Mouse (Mus musculus): ENCODE measurements around the gene Aldh16a1. TPM values are rescaled to one million over a fixed set of nuclear protein-coding genes. Genes with fewer than 3 reads are reported as not detected.
"Not testable (repeated sequence)": the region's sequence is repeated elsewhere in the genome, so short reads cannot be mapped to it uniquely, and the experiment has no call there.

The Aldh16a1 gene
- polyA plus RNA-seq, 1 experiment from 2014 or later = 88.6 TPM

GRCm38 (mm10) chr7:45161612-45162473 lies 7.5 kb upstream of the Aldh16a1 start:
- Histone ChIP-seq H3K27me3 (ENCODE audit: insufficient read depth, low read length) (peaks cover 41% of the 10 kb centered on the region), H3K36me3 (ENCODE audit: insufficient read depth, low read length) (peaks cover 20% of the 10 kb centered on the region), H3K4me2 (replicated peaks; ENCODE audit: low read depth, low read length) (peak overlapping the region; percentile 86), H3K4me3 (ENCODE audit: low read length) (peak overlapping the region; percentile 48), H3K9ac (replicated peaks; ENCODE audit: low read length) (peak overlapping the region; percentile 54; the same call in 1 of the 2 replicates), H3K27ac (ENCODE audit: low read length) (peak overlapping the region; percentile 1; the same call in 1 of the 2 replicates), H3K4me1 (ENCODE audit: insufficient read depth, low read length) (peaks cover 9% of the 10 kb centered on the region), H3K9me3 (ENCODE audit: low read length) (no peaks in the 10 kb centered on the region)
- WGBS = 4% methylated on average over 35 of the region's 35 CpGs
- ATAC-seq (ENCODE audit: low FRiP score, low TSS enrichment) = peak; percentile 94

- H3K4me2 ChIP-seq (replicated peaks; ENCODE audit: low read depth, low read length) = no peak overlapping the region
- ATAC-seq (ENCODE audit: low FRiP score, low TSS enrichment) = no peak
- peaks cover 9% of the 10 kb centered on the region for H3K4me1 ChIP-seq (ENCODE audit: insufficient read depth, low read length)
- peaks cover 32% of the 10 kb centered on the region for H3K27me3 ChIP-seq (ENCODE audit: insufficient read depth, low read length)
- WGBS = 86% methylated on average over 3 of the region's 3 CpGs
- H3K4me3 ChIP-seq (ENCODE audit: low read length) = no peak overlapping the region
- H3K27ac ChIP-seq (ENCODE audit: low read length) = no peak overlapping the region
- no peak overlapping the region for H3K9ac ChIP-seq (replicated peaks; ENCODE audit: low read length)
- H3K36me3 ChIP-seq (ENCODE audit: insufficient read depth, low read length) = peaks cover 22% of the 10 kb centered on the region
- no peaks in the 10 kb centered on the region for H3K9me3 ChIP-seq (ENCODE audit: low read length)
These were observed 6.5 kb upstream of the Aldh16a1 start for GRCm38 (mm10) chr7:45160866-45161265.

- Histone ChIP-seq H3K9ac (replicated peaks; ENCODE audit: low read length) (no peak overlapping the region), H3K27ac (ENCODE audit: low read length) (no peak overlapping the region), H3K9me3 (ENCODE audit: low read length) (no peaks in the 10 kb centered on the region), H3K4me1 (ENCODE audit: insufficient read depth, low read length) (peaks cover 9% of the 10 kb centered on the region), H3K36me3 (ENCODE audit: insufficient read depth, low read length) (peaks cover 22% of the 10 kb centered on the region), H3K4me3 (ENCODE audit: low read length) (no peak overlapping the region), H3K27me3 (ENCODE audit: insufficient read depth, low read length) (peaks cover 27% of the 10 kb centered on the region), H3K4me2 (replicated peaks; ENCODE audit: low read depth, low read length) (no peak overlapping the region)
- 93% methylated on average over 6 of the region's 6 CpGs for WGBS
- no peak for ATAC-seq (ENCODE audit: low FRiP score, low TSS enrichment)
These were observed 6.0 kb upstream of the Aldh16a1 start for GRCm38 (mm10) chr7:45160316-45160800.

GRCm38 (mm10) chr7:45158991-45159390 lies 4.6 kb upstream of the Aldh16a1 start:
- H3K9me3 ChIP-seq (ENCODE audit: low read length) = no peaks in the 10 kb centered on the region
- H3K9ac ChIP-seq (replicated peaks; ENCODE audit: low read length) = no peak overlapping the region
- no peak overlapping the region for H3K27ac ChIP-seq (ENCODE audit: low read length)
- ATAC-seq (ENCODE audit: low FRiP score, low TSS enrichment) = no peak
- H3K4me2 ChIP-seq (replicated peaks; ENCODE audit: low read depth, low read length) = no peak overlapping the region
- peaks cover 22% of the 10 kb centered on the region for H3K36me3 ChIP-seq (ENCODE audit: insufficient read depth, low read length)
- H3K4me1 ChIP-seq (ENCODE audit: insufficient read depth, low read length) = peaks cover 6% of the 10 kb centered on the region
- H3K27me3 ChIP-seq (ENCODE audit: insufficient read depth, low read length) = peaks cover 14% of the 10 kb centered on the region
- WGBS = 91% methylated on average over 6 of the region's 6 CpGs
- H3K4me3 ChIP-seq (ENCODE audit: low read length) = no peak overlapping the region

GRCm38 (mm10) chr7:45157459-45157858 lies 3.1 kb upstream of the Aldh16a1 start:
- no peaks in the 10 kb centered on the region for H3K27me3 ChIP-seq (ENCODE audit: insufficient read depth, low read length)
- no peaks in the 10 kb centered on the region for H3K9me3 ChIP-seq (ENCODE audit: low read length)
- no peak overlapping the region for H3K27ac ChIP-seq (ENCODE audit: low read length)
- no peak overlapping the region for H3K9ac ChIP-seq (replicated peaks; ENCODE audit: low read length)
- 83% methylated on average over 14 of the region's 14 CpGs for WGBS
- H3K4me2 ChIP-seq (replicated peaks; ENCODE audit: low read depth, low read length) = no peak overlapping the region
- ATAC-seq (ENCODE audit: low FRiP score, low TSS enrichment) = no peak
- H3K36me3 ChIP-seq (ENCODE audit: insufficient read depth, low read length) = peaks cover 22% of the 10 kb centered on the region
- H3K4me1 ChIP-seq (ENCODE audit: insufficient read depth, low read length) = peaks cover 9% of the 10 kb centered on the region
- no peak overlapping the region for H3K4me3 ChIP-seq (ENCODE audit: low read length)

- H3K4me1 ChIP-seq (ENCODE audit: insufficient read depth, low read length) = peaks cover 15% of the 10 kb centered on the region
- H3K9me3 ChIP-seq (ENCODE audit: low read length) = no peaks in the 10 kb centered on the region
- no peak overlapping the region for H3K27ac ChIP-seq (ENCODE audit: low read length)
- H3K36me3 ChIP-seq (ENCODE audit: insufficient read depth, low read length) = peaks cover 22% of the 10 kb centered on the region
- no peaks in the 10 kb centered on the region for H3K27me3 ChIP-seq (ENCODE audit: insufficient read depth, low read length)
- no peak overlapping the region for H3K4me2 ChIP-seq (replicated peaks; ENCODE audit: low read depth, low read length)
- H3K4me3 ChIP-seq (ENCODE audit: low read length) = no peak overlapping the region
- ATAC-seq (ENCODE audit: low FRiP score, low TSS enrichment) = no peak
- WGBS = 94% methylated on average over 15 of the region's 15 CpGs
- no peak overlapping the region for H3K9ac ChIP-seq (replicated peaks; ENCODE audit: low read length)
These were observed 1.8 kb upstream of the Aldh16a1 start for GRCm38 (mm10) chr7:45156206-45156605.

GRCm38 (mm10) chr7:45155590-45155989 lies 1.2 kb upstream of the Aldh16a1 start:
- no peak overlapping the region for H3K9ac ChIP-seq (replicated peaks; ENCODE audit: low read length)
- H3K27ac ChIP-seq (ENCODE audit: low read length) = no peak overlapping the region
- no peak for ATAC-seq (ENCODE audit: low FRiP score, low TSS enrichment)
- peaks cover 20% of the 10 kb centered on the region for H3K36me3 ChIP-seq (ENCODE audit: insufficient read depth, low read length)
- no peaks in the 10 kb centered on the region for H3K9me3 ChIP-seq (ENCODE audit: low read length)
- peaks cover 22% of the 10 kb centered on the region for H3K4me1 ChIP-seq (ENCODE audit: insufficient read depth, low read length)
- H3K4me2 ChIP-seq (replicated peaks; ENCODE audit: low read depth, low read length) = no peak overlapping the region
- H3K27me3 ChIP-seq (ENCODE audit: insufficient read depth, low read length) = no peaks in the 10 kb centered on the region
- no peak overlapping the region for H3K4me3 ChIP-seq (ENCODE audit: low read length)
- whole genome bisulfite sequencing = 86% methylated on average over 9 of the region's 9 CpGs

- H3K36me3 ChIP-seq (ENCODE audit: insufficient read depth, low read length) = peaks cover 15% of the 10 kb centered on the region
- no peak for ATAC-seq (ENCODE audit: low FRiP score, low TSS enrichment)
- no peaks in the 10 kb centered on the region for H3K27me3 ChIP-seq (ENCODE audit: insufficient read depth, low read length)
- H3K4me3 ChIP-seq (ENCODE audit: low read length) = peak overlapping the region; percentile 77
- peak overlapping the region; percentile 68 for H3K4me2 ChIP-seq (replicated peaks; ENCODE audit: low read depth, low read length)
- peaks cover 27% of the 10 kb centered on the region for H3K4me1 ChIP-seq (ENCODE audit: insufficient read depth, low read length)
- no peaks in the 10 kb centered on the region for H3K9me3 ChIP-seq (ENCODE audit: low read length)
- peak overlapping the region; percentile 95 for H3K9ac ChIP-seq (replicated peaks; ENCODE audit: low read length)
- WGBS = 76% methylated on average over 12 of the region's 12 CpGs
- no peak overlapping the region for H3K27ac ChIP-seq (ENCODE audit: low read length)
These were observed 670 bp upstream of the Aldh16a1 start for GRCm38 (mm10) chr7:45154993-45155514.

GRCm38 (mm10) chr7:45153586-45153985 lies 798 bp downstream of the Aldh16a1 start:
- peak overlapping the region; percentile 77 for H3K4me3 ChIP-seq (ENCODE audit: low read length)
- H3K36me3 ChIP-seq (ENCODE audit: insufficient read depth, low read length) = 0 out of 2 replicates have a peak, but pooled peaks cover 3% of the 10 kb centered on the region
- H3K4me1 ChIP-seq (ENCODE audit: insufficient read depth, low read length) = peaks cover 30% of the 10 kb centered on the region
- peak overlapping the region; percentile 68 for H3K4me2 ChIP-seq (replicated peaks; ENCODE audit: low read depth, low read length)
- ATAC-seq (ENCODE audit: low FRiP score, low TSS enrichment) = no peak
- H3K27me3 ChIP-seq (ENCODE audit: insufficient read depth, low read length) = no peaks in the 10 kb centered on the region
- WGBS = 3% methylated on average over 5 of the region's 5 CpGs
- H3K9ac ChIP-seq (replicated peaks; ENCODE audit: low read length) = peak overlapping the region; percentile 95
- H3K27ac ChIP-seq (ENCODE audit: low read length) = peak overlapping the region; percentile 98
- H3K9me3 ChIP-seq (ENCODE audit: low read length) = no peaks in the 10 kb centered on the region

GRCm38 (mm10) chr7:45153052-45153451 lies 1.3 kb downstream of the Aldh16a1 start:
- Histone ChIP-seq H3K4me1 (ENCODE audit: insufficient read depth, low read length) (peaks cover 34% of the 10 kb centered on the region), H3K4me2 (replicated peaks; ENCODE audit: low read depth, low read length) (peak overlapping the region; percentile 68; the same call in 1 of the 2 replicates)
- ATAC-seq (ENCODE audit: low FRiP score, low TSS enrichment); H3K27me3 ChIP-seq (ENCODE audit: insufficient read depth, low read length); H3K9me3 ChIP-seq (ENCODE audit: low read length); H3K4me3 ChIP-seq (ENCODE audit: low read length); H3K27ac ChIP-seq (ENCODE audit: low read length); H3K9ac ChIP-seq (replicated peaks; ENCODE audit: low read length); H3K36me3 ChIP-seq (ENCODE audit: insufficient read depth, low read length): not testable (repeated sequence)
- 96% methylated on average over 2 of the region's 2 CpGs for WGBS

Measured in kidney, embryonic 16.5 days (tissue).